Mouse (Mus musculus) induced T-regulatory cell, adult 2 months (primary cell): ENCODE measurements around the gene Fshb.

ENCODE experiments used
- DNase-seq: peaks from one replicate; pipeline ENCODE4 v3.0.0-alpha.2; 2012; ENCODE audit warnings: low read depth

The Fshb gene

GRCm38 (mm10) chr2:107059556-107059955 lies at the start of gene Fshb:
Fshb (minus strand) TSS chr2:107059656.
- no peak for DNase-seq

GRCm38 (mm10) chr2:107084256-107084655 lies 24.8 kb upstream of the Fshb start:
- no peak for DNase-seq

GRCm38 (mm10) chr2:107083071-107083885 lies 23.8 kb upstream of the Fshb start:
- peak; percentile 3 for DNase-seq

GRCm38 (mm10) chr2:107063260-107063659 lies 3.8 kb upstream of the Fshb start:
- DNase-seq: no peak

GRCm38 (mm10) chr2:107045955-107046354 lies 13.5 kb downstream of the Fshb start:
- DNase-seq: no peak

- DNase-seq: no peak
These were observed 18.6 kb downstream of the Fshb start for GRCm38 (mm10) chr2:107040816-107041215.

- no peak for DNase-seq
These were observed 23.5 kb downstream of the Fshb start for GRCm38 (mm10) chr2:107035980-107036379.

- DNase-seq: no peak
These were observed 34.8 kb downstream of the Fshb start for GRCm38 (mm10) chr2:107024694-107025093.

- no peak for DNase-seq
These were observed 36.7 kb downstream of the Fshb start for GRCm38 (mm10) chr2:107022713-107023112.

- no peak for DNase-seq
These were observed 40.1 kb downstream of the Fshb start for GRCm38 (mm10) chr2:107019331-107019730.

GRCm38 (mm10) chr2:107013161-107013560 lies 46.3 kb downstream of the Fshb start:
- DNase-seq: no peak

- no peak for DNase-seq
These were observed 47.1 kb downstream of the Fshb start for GRCm38 (mm10) chr2:107012318-107012717.

- DNase-seq: no peak
These were observed 49.3 kb downstream of the Fshb start for GRCm38 (mm10) chr2:107010160-107010559.

- no peak for DNase-seq
These were observed 53.1 kb downstream of the Fshb start for GRCm38 (mm10) chr2:107006378-107006777.
